Mouse (Mus musculus): ENCODE data around the gene Tcf7l2.

Tcf7l2 gene

GRCm38 (mm10) chr19:55964421-55964820, 222.8 kb downstream of the Tcf7l2 start:
- DNase-seq: no peak

- no peak for DNase-seq
Observed at GRCm38 (mm10) chr19:55966066-55966465, 224.4 kb downstream of the Tcf7l2 start.

DNA sequence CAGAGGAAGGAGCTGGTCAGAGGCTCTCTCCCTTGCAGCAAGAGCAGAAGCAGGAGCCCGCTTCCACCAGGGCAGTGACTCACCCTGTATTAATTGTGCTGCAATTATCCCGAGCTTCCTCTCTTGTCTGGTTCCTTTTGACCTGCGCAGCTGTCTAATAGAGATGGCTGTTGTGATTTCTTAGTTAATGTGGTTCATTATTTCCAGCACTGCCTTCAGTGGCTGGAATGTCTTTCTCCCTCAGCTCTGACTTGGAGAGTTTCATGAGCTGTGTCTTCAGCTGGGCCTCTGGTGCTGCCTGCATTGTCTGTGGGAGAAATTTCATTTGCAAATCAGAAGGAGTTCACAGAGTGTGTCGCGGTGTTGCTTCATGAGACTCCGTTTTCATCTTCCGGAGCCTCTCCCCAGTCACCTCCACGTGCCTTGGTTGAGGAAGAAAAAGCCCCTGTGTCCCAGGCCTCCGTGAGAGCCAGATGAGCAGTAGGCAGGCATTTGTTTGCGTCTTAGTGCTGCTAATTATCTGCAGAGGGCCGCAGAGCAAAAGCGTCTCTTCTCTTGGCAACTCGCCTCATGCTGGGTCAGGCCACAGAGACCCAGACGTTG, 228.4 kb downstream of the Tcf7l2 start:
- no peak for DNase-seq

DNA sequence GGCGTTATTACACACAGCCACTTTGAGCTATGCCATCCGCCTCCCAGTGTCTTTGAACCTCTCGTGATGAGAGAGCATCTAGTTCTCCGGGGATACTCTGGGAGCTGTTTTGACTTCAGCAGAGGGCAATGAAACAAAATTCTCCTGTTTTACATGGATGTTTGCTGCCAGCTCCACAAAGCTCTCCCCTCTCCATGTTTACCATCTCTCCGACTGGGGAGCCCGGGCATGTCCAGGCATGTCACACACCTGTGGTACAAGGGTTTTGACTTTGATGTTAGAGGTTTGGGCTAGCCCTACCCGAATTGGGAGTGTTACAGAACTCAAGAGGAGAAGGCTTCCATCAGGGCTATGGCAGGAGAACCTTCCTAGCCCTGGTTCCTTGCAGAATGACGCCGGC, 234.5 kb downstream of the Tcf7l2 start:
- DNase-seq: no peak
